Mouse (Mus musculus): ENCODE data around the gene Epb41l3. TPM values are rescaled to one million over a fixed set of nuclear protein-coding genes. Genes with fewer than 3 reads are reported as not detected.
A peak's percentile ranks its signal among the peaks of the same experiment; 100 is the strongest.
"Not testable (repeated sequence)": the region's sequence is repeated elsewhere in the genome, so short reads cannot be mapped to it uniquely, and the experiment has no call there.

The Epb41l3 gene
- total RNA-seq, 2 experiments from 2014 or later, result not detected

DNA sequence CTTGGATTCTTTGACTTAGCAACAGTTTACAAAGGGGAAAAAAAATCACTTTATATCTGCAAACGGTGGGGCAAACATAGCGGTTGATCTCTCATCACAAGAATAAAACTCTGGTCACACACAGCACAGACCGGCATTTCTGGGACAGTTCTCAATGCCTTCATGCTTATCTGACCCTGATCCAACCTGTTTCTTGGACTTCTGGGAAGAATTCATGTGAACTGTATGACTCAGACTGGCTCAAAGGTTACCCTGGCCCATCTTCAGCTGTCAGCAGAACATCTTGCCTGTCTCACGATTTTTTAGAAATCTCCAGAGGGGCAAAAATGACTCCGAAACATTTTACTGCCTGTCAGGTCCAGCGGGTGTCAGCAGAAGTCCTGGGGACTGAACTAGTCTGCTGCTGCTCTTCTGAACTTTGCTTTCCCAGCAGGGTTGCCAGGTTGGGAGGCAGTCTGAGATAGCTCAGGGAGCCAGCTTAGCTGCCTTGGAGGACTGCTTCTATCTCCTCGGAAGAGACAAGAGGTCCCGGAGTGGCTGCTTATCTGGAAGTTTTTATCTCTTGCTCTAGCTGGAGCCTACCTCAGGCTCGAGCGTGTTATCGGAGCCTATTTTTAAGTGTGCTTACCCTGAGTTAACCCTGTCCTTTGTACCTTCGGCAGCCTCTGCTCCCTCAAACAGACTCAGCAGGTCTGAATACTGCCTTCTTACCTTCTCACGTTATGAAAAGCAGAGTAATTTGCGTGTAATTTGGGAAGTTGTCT is 29.7 kb downstream of the Epb41l3 start:
- ATAC-seq (replicated peaks; ENCODE audit: poor library complexity, severe bottlenecking), result no peak

DNA sequence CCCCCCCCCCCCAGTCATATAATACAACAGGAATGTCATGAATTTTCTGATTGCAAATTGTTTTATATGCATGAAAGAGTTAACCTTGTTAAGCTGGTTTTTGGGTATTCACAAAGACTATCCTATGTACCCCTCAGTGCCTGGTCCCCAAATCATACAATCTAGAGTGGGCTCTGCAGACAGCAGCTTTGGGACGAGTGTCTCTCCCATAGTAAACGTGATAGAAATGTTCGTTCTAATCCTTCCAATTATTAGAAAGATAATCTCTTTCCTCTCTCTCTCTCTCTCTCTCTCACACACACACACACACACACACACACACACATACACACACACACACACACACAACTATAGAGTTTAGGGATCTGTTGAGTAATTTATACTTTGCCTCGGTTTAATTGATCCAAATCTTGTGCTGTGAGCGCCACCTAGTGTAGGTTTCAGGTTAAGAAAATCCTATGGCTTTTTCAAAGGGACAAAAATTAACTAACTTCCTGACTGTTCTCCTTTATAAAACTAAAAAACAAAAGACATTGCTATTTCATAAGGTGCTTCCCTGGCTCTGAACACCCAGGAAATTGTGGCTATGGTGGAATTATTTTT is 30.4 kb downstream of the Epb41l3 start:
- ATAC-seq (replicated peaks; ENCODE audit: poor library complexity, severe bottlenecking), result 0 out of 2 replicates have a peak, but pooled peaks have one; percentile 52

DNA sequence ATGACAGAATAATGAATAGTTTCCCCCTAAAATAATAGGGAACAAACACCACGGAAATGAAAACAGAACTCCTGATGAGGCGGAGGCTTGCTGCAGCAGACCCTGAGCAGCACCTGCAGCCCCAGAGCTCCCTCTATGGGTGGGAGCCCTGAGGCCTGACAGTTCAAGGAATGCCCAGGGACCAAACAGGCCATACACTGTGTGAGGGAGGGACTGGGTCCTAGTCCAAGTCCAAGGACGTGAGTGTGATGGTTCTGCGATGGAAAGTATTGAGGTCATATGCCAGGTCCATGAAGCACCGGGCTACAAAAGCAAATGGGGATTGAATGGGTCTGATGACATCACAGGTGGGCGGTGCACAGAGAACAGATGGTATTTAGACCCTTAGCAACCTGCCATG is 33.7 kb downstream of the Epb41l3 start:
- peak; percentile 62; the same call in 1 of the 2 replicates for ATAC-seq (replicated peaks; ENCODE audit: poor library complexity, severe bottlenecking)

DNA sequence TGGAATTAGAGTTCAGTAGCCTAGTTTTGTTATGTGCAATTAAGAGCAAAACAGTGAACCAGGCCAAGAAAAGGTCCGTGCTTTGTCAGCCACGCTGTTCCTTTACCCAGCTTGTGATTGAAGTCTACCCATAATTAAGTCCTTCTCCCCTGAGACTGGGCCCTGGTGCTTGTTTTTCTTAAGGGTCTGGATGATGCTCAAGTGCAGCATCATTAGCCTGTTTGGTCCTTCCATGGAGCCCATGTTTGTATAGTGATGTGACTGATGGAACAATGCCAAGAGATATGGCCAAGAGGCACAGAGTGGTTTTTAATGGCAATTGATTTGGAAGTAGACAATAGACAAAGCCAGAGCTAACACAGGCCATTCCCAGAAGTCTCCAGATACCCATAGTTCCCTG is 36.7 kb downstream of the Epb41l3 start:
- ATAC-seq (replicated peaks; ENCODE audit: poor library complexity, severe bottlenecking), result no peak

DNA sequence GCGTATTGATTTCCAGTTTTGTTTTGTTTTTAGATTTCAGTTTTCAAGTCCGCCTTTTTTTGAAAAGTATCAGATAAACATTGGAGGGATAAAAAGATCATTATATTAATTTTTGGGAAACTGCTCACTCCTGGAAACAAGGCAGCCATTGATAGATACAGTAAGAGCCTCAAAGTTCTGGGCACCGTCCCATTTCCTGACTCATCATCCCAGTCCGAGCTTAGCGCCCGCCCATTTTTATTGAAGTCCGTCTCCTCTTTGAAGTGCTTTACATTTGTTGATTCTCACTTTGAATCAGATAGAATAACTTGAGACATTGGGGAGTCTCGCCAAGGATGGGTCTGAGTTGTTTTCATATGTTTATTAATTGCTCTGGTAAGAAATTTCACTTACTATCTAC is 43.7 kb downstream of the Epb41l3 start:
- no peak for ATAC-seq (replicated peaks; ENCODE audit: poor library complexity, severe bottlenecking)

DNA sequence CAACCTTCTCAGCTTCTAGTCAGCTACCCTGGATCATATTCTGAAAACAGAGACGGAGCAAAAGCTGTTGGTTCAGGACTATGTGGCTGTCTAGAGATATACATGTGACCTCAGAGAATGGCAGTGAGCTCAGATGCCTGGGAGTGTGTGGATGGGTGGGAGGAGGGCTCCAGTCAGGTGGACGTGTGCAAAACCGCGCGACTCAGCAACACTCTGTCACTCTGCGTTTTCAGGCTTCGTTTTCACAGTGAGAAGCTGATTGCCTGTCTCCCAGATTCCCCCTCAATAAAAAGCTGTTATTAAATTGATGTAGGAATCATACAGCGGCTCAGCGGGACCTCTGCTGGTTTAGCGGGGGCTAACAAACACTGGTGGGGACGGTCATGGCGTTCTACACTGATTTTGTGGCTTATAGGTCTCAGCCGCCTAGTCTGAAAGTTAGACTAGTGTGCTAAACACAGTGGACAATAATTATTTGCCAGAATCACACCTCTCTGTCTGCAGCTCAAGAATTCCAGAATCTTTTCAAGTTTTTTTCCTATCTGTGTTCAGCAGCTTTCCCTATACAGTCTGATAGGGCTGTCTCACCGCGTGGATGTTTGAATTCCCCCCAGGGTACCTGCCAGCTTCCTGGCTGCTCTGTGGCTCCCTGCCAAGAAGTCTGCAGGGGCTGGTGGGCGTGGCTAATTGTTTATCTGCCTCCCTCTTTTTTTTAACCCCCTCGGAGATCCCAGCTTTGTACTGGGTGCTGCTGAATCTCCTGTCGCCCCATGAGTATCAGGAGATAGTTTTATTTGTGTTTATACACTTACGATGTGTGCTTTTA is 45.3 kb downstream of the Epb41l3 start:
- no peak for ATAC-seq (replicated peaks; ENCODE audit: poor library complexity, severe bottlenecking)

DNA sequence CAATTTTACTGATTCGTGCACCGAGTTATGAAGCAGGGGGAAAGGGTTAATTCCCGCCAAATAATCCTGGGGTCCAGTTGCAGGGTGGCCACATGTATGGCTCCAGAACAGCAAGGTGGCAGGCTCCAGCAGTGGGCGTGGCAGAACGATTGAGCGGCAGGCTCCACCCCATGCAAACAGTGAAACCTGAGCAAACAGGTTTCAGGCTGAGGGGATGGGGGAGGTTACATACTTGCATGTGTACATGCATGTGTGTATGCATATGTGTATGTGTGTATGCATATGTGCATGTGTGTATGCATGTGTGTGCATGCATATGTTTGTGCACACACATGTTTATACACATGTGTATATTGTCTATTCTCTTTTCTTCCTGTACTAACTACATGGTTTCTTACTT is 46.9 kb downstream of the Epb41l3 start:
- not testable (repeated sequence) for ATAC-seq (replicated peaks; ENCODE audit: poor library complexity, severe bottlenecking)

DNA sequence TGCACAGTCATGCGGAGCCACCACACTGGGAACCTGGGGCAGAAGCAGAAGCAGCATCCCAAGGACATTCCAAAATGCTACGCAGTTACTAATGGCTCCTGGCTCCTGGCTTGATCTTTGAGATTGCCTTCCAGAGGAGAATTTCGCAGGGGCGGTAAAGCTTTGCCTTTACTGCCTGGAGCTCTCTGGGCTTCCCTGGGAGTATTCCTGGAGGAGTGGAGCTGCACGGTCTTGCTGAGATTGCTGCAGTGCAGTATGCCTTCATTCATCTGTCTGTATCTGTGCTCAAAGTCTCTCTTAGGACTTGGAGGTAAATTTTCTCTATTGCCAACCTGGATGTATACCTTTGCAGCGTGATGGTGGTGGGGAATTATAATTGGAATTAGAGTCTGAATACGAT is 52.0 kb downstream of the Epb41l3 start:
- no peak for ATAC-seq (replicated peaks; ENCODE audit: poor library complexity, severe bottlenecking)

DNA sequence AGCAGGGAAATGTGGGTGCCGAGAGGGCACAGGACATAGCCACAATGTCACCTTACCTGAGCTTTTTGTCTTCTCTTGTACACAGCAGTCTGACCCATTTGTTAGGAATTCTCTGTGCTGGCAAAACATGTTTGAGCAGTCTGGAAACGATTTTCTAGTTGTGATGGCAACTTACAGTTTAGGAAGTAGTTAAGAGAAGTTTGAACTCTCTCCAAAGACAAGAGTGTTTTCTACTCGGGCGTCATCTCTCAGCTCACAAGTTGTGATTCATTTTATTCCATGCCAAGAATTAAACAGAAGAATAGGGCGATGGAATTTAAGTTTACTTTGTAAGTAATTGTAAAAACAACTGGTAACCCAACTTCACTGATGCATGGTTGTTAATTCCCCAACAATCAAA is 52.5 kb downstream of the Epb41l3 start:
- ATAC-seq (replicated peaks; ENCODE audit: poor library complexity, severe bottlenecking), result no peak

DNA sequence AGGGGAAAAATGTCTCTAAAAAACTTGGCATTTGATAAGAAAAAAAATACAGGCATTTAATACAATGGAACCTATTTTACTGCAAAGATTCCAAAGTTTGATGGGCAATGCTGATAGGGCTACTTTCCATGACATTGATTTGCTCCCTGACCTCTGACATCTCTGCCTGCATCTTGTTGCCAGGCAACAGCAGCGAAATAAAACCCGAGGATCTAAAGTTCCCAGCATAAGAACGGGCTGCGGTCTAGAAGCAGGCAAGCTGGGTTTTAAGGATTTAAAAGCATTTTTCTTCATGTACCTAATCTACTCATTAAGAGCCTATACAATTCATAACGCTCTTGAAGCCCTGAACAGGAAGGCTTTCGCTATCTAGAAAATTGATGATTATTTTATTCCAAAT is 54.0 kb downstream of the Epb41l3 start:
- no peak for ATAC-seq (replicated peaks; ENCODE audit: poor library complexity, severe bottlenecking)

DNA sequence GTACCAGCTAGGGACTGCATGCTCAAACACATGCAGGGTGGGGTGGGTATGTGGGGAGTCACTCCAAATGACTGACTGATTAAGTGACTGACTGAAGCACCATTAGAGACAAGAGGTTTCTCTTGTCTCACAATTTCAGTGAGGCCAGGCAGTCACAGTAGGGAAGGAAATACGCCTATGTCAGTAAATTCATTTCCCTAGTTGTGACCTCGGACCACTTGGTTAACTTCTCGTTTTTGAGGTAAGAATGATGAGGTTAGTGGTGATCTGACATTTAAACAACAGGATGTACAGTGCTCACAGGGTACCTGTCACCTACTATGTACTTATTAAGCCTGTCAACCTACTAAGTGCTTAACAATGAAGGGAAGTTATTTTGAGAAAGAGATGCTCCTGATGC is 67.5 kb downstream of the Epb41l3 start:
- no peak for ATAC-seq (replicated peaks; ENCODE audit: poor library complexity, severe bottlenecking)

DNA sequence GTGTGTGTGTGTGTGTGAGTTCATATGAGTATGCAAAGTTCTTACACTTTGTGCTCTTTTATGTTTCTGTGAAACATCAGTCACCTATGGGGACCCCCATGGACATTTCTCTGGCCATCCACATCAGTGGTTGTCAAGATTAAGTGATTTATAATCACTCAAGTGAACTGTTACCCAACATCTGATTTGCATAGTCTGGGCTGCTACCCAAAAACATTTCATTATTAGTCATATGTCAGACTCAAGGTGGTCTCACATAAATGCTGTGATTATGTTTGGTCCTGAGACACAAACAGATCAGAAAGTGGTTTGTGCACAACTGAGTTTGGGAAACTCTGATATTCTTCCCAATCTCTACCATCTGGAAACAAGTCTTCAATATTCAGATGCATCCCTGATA is 75.3 kb downstream of the Epb41l3 start:
- no peak for ATAC-seq (replicated peaks; ENCODE audit: poor library complexity, severe bottlenecking)

DNA sequence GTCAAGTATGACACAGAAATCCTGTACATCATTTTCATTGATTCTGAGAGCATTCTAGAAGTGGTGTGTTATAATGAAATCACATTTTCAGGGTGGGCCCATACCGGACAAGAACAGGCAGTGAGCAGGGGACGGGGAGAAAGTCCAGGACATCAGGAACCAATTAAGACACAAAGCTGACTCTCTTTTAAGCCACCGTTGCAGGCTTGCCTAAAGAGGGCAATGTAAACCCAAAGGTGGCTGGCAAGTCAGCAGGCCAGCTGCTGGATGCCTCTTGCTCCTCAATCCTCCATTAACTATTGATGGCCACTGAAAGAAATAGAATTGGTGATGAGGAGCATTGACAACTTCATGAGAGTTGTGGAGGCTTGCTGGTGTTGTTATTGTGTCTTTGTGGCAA is 75.8 kb downstream of the Epb41l3 start:
- no peak for ATAC-seq (replicated peaks; ENCODE audit: poor library complexity, severe bottlenecking)

DNA sequence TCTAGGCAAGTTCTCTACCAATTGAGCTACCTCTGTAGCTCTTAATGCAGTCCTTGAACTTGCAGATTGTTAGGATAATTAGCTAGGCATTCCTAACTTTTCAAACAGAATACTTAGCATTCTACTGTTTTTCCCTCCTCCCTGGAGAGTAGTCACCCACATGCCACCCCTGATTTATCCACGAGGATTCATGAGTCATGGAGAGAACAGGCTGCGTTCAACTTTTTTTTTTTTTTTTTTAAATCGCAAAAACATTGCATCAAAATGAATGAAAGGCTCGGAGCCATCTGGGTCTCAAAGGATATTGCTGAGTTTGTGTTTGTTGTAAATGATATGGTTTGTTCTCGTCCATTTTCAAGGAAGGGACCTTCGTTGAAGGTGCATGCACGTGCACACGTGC is 79.6 kb downstream of the Epb41l3 start:
- no peak for ATAC-seq (replicated peaks; ENCODE audit: poor library complexity, severe bottlenecking)

DNA sequence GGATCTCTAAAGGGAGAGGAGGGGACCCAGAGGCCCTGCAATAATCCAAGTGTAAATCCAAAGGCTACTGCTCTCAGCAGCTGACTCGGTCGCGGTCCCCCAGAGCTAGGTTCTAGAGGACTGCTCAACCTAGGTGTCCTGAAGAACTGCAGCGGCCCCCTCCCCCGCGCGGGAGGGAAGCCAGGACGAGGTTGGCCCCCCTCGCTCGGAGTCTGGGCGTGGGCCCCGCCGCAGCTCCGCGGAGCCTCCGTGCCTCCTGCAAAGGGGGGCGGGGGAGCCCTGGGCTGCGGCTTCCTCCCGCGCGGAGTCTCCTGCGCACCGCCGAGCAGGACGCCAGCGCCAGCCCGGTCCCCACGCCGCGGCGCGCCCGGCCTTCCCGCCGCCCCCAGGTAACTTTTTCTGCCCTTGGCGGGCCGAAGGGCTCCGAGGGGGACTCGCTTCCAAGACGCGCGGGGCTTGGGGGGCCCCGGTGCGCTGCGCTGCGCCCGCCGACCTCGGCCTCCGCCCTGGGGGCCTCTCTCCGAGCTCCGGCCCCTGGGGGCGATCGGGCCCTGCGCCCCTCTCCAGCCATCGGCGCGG is 81.1 kb downstream of the Epb41l3 start:
- peak; percentile 75 for ATAC-seq (replicated peaks; ENCODE audit: poor library complexity, severe bottlenecking)

DNA sequence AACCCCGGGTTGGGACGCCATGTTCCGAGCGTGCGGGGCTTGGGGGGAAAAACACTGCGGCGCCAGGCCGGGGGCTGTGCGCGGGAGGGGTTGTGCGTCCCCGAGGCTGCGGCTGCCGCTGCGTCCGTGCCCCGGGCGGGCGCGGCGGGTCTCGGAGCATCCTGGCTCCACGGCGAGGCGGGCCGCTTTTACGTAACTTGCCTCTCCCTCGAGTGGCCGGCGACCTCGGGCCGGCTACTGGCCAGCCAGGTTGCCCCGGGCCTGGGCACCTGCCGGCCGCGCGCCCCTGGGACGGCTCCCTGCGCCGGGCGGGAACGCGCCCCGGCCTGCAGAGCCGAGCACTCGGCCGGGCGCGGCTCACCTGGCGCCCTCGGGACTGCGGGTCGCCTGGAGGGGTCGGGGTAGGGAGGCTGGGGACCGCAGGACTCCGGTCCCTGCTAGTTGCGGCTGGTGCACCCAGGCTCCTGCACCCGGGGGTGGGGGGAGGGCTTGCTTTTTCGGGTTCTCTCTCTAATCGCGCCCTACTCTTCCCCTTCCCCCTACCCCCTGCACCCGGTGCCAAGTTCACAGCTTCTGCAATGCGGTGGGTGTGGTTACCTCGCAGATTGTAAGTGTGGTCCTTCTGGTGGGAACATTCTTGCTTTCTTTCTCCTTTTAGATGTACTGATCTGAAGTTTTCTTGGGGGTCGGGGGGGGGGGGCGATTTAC is 81.8 kb downstream of the Epb41l3 start:
- peak; percentile 62 for ATAC-seq (replicated peaks; ENCODE audit: poor library complexity, severe bottlenecking)

DNA sequence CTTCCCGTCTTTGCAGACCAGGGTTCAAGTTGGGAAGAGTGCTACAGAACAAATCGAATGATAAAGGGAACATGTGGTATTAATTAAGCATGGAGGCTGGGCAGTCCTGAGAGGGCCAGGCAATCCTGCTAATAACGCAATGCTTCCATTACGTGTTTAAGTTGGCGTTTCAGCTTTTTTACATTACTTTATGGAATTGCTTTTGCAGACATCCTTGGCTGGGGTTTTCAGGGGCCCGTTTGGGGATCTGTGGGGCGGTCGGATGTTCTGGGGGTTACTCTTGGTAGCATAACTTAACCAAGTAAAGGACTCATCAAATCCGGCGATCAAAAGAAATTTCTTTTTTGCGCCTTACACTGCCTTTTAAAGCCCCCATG is 82.3 kb downstream of the Epb41l3 start:
- no peak for ATAC-seq (replicated peaks; ENCODE audit: poor library complexity, severe bottlenecking)

DNA sequence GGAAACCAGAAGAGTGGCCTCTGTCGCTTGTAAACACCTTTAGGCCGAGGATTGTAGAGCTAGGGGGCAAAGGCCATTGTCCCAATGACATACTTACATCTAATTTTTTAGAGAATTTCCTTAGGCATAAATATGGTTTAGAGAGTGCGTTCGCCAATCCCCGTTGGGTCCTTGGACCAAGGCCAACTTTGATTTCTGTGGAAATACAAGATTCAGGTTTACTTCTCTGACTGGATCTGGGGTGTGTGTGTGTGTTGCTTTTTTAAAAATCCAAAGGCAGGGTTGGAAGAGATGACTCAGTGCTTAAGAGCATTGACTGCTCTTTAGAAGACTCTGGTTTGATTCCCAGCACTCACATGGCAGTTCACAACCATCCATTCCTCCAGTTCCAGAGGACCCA is 83.2 kb downstream of the Epb41l3 start:
- ATAC-seq (replicated peaks; ENCODE audit: poor library complexity, severe bottlenecking), result no peak

DNA sequence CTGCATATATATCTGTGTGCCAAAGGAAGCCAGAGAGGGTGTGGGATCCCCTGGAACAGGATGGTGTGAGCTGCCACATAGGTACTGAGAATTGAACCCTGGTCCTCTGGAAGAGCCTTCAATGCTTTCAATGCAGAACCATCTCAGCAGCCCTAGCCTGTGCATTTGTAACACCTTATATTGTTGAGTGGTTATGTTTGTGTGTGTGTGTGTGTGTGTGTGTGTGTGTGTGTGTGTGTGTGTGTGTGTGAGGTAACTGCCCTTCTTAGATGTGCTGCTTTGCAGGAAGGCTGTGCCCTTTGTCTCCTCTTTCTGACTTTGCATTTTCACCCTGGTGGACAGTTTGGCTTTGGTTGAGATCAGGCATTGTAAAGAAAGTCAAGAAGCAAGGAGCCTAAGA is 87.2 kb downstream of the Epb41l3 start:
- no peak for ATAC-seq (replicated peaks; ENCODE audit: poor library complexity, severe bottlenecking)

DNA sequence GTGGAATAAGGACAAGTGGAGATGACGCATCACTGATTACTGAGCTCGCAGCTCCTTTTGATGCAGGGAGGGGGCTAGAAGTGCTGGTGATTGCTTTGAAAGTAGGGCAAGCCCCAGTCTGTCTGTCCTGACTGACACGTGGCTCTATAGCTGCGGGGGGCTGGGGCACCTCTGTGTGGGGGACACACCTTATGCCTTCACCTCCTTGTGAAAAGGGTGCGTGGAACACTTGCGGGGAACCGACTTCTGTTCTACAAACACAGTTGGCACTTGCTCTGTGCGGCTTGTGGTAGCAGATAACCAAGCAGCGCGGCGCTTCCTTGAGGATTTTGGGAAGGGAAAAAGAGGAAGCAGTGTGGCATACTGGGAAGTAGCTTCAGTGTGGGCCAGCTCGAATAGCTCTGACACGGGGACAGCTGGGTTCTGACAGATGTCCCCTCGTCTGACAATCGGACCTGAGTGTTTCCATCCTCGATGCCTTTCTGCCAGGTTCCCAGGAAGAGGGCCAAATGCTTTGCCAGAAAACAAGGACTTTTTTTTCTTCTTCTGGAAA is 101.5 kb downstream of the Epb41l3 start:
- ATAC-seq (replicated peaks; ENCODE audit: poor library complexity, severe bottlenecking), result no peak
